Mouse (Mus musculus): ENCODE results near the gene Zfp869.
"Not testable (repeated sequence)": the region's sequence is repeated elsewhere in the genome, so short reads cannot be mapped to it uniquely, and the experiment has no call there.

Gene Zfp869

DNA sequence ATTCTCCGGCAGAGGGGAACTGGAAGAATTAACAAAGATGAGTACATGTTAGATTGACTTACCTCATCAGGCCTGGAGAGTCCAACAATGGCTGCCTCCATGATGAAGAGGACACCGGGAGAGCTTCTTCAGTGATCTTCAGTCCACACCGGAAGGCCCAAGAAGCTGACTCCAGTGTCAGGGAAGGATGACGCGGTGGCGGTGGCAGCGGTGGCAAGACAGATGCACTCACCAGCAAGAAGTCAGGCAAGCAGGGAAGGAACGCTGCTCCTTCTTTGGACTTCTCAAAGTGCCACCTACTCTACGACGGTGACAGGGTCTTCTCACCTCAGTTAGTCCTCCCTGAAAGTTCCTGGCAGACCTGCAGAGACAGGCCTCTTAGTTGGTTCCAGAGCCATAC, at the start of gene Zfp869:
Gene Zfp869 (minus strand): TSS at position 101 of the 400 bp plus-strand sequence.
- not testable (repeated sequence) for DNase-seq

DNA sequence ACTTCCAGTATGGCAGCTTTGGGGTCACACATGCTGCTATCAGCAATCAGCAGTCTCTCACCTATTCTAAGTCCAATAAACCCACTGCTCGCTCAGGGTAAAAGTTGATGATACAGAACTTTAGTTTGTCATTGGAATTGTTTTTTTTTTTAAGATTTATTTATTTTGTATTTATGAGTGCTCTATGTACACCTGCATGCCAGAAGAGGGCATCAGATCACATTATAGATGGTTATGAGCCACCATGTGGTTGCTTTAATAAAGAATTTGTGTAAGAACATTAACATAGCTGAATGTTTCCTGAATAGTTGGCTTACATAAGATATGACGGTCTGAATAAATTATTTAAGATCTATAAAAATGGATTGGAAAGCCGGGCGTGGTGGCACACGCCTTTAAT, 47.8 kb upstream of the Zfp869 start:
- no peak for DNase-seq

- no peak for DNase-seq
These were observed 41.9 kb upstream of the Zfp869 start for GRCm38 (mm10) chr8:69752437-69752836.

- peak; percentile 96 to 98 for DNase-seq
These were observed 39.3 kb upstream of the Zfp869 start, which contains the start of gene Zfp963 for GRCm38 (mm10) chr8:69749544-69750454. TSS of gene Zfp963 (minus strand) at chr8:69749970.

DNA sequence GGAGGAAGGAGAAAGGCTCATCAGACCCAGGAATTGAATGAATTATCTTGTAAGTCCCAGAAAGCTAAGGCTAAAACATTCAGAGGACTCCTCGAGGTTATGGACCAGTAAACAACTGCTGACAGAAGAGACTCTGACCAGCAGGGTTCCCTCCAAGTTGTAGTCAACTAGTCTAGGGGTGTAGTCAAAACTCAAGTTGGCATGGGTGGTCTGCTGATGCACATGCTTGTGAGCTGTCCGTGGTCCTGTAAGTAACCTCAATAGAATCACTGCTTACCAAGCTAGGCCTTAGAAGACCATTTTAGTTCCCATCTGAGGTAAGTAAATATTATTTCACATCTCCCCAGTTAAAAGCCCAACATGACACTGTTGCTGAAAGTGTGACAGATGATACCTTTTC, 30.7 kb upstream of the Zfp869 start:
- DNase-seq, result no peak

- DNase-seq, result no peak
These were observed 30.2 kb upstream of the Zfp869 start for GRCm38 (mm10) chr8:69740763-69741162.

- DNase-seq, result no peak
These were observed 25.0 kb upstream of the Zfp869 start for GRCm38 (mm10) chr8:69735495-69735894.

GRCm38 (mm10) chr8:69717232-69717580, 6.7 kb upstream of the Zfp869 start:
- no peak for DNase-seq

- DNase-seq, result peak; percentile 96 to 99
These were observed 6.1 kb upstream of the Zfp869 start for GRCm38 (mm10) chr8:69716403-69717231.

DNA sequence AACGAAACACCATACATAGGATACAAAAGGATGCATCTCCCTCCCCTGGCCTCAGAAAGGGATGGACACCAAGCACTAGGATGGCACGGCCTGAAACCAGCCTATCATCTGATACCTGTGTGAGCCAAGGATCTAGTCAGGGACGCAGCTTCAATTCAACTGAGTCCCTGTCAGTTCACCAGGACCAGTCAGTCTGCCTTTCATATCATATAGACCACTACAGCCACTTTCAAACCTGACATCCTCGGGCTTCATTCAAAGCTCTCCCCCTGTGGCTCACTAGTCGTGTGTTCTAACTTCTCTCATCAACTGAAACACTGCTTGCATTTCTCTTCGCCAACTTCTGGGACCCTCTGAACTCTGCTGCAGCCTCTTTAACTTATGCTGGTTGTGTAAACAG, 4.8 kb upstream of the Zfp869 start:
- DNase-seq, result no peak

GRCm38 (mm10) chr8:69713516-69713915, 3.0 kb upstream of the Zfp869 start:
- DNase-seq, result no peak

- DNase-seq, result peak in 1 of 2 experiments; percentile 38
These were observed 8.7 kb downstream of the Zfp869 start for GRCm38 (mm10) chr8:69701810-69702209.

DNA sequence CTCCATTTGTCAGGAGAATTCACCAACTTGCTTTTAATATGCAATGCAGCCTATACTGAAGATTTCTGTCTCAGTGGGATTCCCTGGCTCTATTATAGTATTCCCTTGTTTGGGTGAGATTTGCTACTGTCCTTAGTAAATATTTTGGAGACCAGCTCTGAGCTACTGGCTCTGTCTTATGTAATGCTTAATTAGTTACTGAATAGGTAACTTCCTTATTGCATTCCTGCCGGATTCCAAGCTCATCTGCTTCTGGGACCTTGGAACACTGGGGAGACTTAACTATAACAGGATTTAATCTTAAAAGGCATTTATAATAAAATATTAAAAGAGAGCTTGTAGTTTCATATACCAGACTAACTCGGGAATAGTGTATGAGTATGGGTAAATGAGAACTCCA, 45.5 kb downstream of the Zfp869 start:
- peak in 1 of 2 experiments; percentile 46 for DNase-seq

DNA sequence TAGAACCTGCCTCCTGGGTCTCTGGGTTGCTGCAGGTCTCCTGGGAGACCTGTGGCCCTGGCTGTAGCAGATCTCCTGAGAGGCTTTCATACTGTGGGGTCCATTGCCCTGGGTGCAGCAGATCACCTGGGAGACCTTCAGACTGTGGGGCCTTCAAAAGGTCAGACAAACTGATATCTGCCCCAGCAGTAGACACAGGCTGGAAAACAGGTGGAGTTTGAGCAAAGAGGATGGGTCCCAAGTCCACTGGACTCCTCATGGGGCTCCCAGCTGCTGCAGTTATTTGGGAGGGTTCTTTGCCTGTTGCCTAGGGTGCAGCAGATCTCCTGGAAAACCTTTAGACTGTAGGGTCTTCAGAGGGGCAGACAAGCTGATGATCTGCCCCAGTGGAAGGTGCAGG, 49.2 kb downstream of the Zfp869 start:
- no peak for DNase-seq
